Mouse (Mus musculus): ENCODE measurements around the gene Ranbp3.

The Ranbp3 gene

DNA sequence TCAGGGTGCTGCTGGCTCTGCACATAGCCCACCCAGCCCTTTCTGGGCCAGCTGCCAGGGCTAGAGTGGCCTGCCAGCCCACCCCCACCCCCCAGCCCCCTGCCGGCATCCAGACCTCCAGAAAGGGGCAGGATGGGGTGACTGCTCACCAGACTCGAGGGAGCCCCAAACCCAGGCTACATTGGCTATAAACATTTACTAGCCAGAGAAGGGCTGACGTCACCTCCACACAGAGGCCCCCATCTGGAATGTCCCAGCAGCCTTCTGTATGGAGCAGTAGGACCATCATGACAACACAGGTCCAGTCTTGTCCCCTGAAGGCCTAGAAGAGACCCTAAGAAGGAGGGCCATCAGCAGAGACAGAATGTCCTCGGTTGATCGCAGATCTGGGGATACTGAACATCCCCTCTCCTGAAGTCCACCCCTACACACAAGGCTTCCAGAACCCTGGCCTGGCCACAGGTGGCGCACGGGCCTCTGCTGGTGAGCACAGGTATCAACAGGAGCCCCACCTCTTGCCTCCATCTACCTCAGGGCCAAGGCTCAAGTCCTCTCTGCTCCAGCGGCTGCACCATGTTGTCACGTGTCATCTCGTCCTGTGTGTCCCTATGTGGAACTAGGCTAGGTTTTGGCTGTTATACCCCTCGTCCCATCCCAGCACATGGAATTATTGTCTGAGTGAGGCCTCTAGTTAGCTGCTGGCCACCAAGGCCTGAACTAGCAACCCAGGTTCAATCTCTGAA lies 50.5 kb downstream of the Ranbp3 start:
- in situ Hi-C loops (cut with MboI, MseI) = no loop called here

DNA sequence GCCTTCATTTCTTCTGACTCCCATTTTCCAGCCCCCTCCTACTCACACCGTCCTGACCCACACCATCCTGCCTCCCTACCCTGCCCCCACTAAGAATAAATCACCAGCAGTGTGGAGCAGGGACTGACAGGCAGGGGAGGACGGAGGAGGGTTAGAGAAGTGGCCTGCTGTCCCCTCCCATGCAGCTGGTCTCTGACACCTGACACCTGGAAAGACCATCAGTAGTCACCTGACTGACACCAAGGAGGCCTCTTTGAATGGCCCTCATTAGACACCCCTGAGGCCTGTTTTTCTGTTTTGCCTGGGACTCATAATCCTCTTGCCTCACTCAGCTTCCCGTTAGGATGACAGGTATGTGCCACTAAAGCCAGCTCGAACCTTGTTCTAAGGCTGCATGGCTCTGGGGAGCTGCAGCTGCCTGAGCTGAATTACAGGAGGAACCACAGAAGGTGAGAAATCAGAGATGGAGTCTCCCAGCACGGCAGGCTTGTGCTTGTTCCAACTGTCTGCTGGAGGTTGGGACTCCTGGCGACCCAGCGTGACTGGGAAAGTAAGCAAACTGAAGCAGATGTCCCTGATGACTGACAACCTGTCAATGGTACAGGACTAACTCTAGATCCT lies 54.0 kb downstream of the Ranbp3 start:
- in situ Hi-C loops (cut with MboI, MseI) = no loop called here

DNA sequence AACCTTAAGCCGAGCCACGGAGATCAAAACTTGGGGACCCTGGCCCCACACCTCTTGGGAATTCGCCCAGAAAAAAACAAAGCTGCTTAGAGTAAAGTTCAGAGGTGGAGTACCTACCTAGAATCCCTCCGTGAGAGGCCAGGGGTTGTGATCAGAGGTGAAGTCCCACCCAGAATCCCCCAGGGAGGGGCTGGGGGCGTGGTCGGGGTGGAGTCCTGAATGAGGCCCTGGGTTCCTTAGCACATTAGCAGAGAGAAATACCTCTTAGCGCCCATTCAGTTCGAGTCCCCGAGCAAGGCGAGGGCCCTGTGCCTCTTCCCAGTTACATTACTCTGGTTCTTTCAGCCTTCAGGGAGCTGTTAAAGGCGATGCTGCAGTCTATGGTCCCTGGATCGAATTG lies 54.6 kb downstream of the Ranbp3 start:
- in situ Hi-C loops (cut with MboI, MseI) = no loop called here

DNA sequence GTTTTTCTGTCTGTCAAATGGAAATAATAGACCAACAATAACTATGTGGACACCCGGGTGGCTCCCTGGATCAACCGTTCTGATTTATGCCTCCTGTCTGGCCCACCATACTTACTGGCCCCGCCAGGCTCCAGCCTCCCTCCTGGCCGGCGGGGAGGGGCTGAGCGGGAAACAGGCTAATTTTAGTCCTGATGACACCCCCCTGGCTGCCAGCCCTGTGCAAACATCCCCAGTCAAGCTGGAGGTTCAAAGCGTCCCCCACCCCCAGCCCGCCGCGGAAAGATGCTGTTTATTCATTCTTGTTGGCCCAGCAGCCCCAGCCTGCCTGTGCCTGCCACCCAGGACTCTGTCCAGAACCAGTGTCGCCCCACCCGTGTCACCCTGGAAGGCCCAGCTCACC lies 55.0 kb downstream of the Ranbp3 start:
- in situ Hi-C loops (cut with MboI, MseI) = no loop called here

DNA sequence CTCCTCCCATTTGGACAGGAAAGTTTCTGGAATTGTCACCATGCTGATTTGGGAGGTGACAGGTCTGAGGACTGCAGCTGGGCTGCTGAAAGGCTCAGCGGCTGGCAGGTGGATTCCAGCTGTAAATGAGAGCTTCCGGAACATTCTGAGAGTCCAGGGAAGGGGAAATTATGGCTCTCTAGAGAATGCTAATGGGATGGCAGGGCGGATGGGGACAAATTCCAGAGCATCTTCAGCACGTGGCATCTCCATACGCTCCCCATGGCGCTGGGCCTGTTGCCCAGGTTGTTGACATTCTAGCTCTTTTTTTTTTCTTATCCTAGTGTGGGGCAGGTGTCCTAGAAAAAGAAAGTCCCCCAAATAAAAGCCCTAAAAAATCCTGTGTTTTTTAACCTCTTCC lies 56.1 kb downstream of the Ranbp3 start:
- in situ Hi-C loops (cut with MboI, MseI) = no loop called here

DNA sequence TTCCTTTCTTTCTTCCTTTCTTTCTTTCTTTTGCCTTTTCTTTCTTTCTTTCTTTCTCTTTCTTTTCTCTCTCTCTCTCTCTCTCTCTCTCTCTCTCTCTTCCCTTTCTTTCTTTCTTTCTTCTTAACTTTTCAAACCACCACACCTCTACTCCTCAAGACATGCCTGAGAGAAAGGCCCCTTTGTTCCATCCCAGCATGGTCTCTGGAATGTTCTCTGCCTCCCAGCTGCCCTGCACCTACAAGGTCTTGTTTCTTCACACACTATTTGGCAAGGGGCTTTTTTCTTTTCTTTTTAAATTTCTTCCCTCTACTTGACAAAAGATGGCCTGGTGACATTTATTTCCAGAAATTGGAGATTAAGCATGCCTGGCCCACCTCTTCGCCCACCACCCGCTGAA lies 56.6 kb downstream of the Ranbp3 start:
- in situ Hi-C loops (cut with MboI, MseI) = no loop called here

DNA sequence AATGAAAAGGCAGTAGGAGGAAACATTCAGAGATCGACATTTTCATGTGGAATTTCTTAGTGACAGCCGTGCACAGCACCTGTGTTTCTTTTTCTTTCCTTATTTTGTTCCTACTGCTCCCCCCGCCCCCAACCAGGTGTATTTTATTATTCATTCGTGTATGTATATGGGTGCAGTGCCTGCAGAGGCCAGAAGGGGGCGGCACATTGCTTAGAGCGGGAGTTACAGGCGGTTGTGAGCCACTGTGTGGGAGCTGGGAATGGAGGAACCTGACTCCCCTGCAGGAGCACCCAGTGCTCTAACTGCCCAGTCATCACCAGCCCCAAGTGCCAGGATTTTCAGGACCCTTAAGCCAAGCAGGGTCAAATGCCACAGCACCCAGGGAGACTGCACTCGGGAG lies 63.4 kb downstream of the Ranbp3 start:
- in situ Hi-C loops (cut with MboI, MseI) = no loop called here

DNA sequence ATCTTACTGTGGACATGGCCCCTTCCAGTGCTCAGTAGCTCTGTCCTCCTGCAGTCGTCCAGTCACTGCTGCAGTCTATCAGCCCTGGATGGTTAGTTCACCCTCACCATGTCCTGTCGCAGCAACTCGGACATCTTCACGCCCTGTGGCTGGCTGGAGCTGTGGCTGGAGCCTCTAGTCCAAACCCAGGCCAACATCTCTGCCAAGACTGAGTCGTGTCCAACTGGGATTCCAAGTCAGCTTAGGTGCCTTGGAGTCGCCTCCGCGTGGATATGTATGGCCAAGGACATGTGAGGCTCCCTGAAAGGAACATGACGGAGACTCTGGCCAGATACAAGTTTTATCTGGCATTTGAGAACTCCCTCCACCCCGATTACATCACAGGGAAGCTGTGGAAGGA lies 65.1 kb downstream of the Ranbp3 start:
- in situ Hi-C loops (cut with MboI, MseI) = no loop called here

DNA sequence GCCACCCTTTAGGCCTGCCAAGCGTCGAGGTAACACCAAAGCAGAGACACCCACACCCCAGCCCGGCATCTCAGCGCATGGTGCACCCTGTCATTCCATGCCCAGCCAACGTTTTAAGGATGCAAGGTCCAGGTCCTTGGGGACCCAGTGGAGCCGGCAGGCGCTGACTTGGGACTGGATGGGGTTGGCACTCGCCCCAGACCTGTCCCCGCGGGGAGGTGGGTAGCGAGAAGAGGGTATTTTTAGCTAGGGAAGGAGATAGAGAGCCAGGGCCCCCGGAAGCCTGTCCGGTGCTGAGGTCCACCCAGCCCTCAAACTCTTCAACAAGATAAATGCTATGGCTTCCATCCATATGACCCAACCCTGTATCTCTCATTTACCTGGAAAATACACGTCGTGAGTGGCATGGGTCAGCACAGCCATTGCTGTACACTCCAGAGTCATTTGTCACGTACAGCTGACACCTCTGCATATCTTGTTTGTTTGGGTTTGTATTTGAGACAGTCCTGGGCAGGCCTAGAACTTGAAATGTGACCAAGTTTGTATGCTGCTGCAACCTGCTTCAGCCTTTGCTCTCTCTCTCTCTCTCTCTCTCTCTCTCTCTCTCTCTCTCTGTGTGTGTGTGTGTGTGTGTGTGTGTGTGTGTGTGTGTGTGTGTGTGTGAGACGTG lies 67.2 kb downstream of the Ranbp3 start:
- in situ Hi-C loops (cut with MboI, MseI) = no loop called here

DNA sequence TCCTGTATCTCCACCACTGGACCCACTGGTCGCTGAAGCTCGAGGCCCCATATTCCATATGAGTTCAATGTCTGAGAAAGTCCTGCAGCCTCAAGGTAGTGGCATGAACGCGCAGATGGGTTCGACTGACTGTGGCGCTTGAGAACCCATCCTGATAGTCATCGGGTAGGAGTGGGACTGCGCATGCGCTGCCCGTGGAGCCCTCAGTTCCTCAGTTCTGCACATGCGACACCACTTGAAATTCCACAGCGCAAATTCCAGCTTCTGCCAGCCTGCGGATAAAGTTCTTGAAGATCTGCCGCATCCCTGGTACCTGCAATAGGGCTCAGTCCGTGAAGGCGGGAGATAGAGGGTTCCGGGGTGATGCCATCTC lies 67.7 kb downstream of the Ranbp3 start:
- in situ Hi-C loops (cut with MboI, MseI) = no loop called here

DNA sequence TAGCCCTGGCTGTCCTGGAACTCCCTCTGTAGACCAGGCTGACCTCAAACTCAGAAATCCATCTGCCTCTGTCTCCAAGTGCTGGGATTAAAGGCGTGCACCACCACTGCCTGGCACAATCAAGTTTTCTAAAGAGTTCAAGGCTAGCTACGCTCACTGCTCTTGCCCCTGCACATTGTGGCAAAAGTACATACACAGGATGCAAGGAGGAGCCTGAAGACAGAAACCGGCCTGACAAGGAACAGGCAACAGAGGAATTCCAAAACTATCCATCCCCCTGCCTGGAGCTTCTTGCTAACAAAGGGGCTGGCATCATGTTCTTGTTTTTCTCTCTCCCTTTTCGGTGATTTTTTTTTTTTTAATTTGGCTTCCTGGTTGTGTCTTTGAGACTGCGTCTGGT lies 71.1 kb downstream of the Ranbp3 start:
- in situ Hi-C loops (cut with MboI, MseI) = no loop called here

DNA sequence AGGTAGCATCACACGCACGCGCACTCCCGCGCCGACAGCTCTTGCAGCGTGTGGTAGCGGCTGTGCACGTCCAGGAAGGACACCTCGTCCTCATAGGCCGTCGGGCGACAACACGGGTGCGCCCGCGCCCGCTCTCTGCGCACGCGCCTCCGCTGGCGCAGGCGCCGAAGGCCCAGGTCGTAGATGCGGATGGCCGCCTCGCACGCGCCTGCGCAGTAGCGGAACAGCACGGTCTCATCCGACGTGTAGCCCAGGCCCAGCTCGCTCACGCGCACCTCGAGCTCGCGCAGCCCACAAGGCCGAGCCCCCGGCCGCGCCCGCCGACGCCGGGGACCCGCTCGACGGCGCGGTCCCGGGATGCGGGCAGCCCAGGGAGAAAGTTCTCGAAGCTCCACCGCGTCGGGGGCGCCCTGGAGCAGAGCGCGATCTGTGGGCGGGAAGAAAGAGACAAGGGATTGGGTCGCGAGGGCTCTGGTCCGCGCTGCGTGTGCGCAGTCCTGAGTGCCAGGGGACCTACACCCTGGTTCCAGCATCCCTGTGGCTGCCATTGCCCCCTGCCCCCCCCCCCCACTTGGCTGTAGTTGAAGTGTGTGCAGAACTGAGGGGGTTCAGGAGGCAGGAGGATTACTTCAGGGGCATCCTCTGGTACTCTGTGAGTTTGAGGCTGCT lies 78.4 kb downstream of the Ranbp3 start:
- in situ Hi-C loops (cut with MboI, MseI) = no loop called here

DNA sequence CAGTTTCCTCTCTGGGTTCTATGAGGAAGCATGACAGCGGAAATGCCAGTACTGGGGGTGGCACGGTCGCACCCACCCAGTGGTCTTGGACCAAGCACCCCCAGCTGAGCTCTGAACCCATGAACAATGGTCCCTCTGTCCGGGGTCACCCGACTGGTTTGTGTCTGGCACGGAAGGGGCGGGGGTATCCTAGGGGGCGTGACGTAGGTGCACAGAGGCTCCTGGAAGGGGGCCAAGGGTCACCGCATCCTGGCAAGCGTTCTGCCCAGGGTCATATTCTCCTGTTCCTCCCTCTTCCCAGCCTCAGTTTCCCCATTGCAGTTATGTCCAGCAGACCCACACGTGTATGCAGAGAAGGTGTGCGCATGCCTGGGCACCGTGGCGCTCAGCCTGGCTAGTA lies 80.4 kb downstream of the Ranbp3 start:
- in situ Hi-C loops (cut with MboI, MseI) = no loop called here

DNA sequence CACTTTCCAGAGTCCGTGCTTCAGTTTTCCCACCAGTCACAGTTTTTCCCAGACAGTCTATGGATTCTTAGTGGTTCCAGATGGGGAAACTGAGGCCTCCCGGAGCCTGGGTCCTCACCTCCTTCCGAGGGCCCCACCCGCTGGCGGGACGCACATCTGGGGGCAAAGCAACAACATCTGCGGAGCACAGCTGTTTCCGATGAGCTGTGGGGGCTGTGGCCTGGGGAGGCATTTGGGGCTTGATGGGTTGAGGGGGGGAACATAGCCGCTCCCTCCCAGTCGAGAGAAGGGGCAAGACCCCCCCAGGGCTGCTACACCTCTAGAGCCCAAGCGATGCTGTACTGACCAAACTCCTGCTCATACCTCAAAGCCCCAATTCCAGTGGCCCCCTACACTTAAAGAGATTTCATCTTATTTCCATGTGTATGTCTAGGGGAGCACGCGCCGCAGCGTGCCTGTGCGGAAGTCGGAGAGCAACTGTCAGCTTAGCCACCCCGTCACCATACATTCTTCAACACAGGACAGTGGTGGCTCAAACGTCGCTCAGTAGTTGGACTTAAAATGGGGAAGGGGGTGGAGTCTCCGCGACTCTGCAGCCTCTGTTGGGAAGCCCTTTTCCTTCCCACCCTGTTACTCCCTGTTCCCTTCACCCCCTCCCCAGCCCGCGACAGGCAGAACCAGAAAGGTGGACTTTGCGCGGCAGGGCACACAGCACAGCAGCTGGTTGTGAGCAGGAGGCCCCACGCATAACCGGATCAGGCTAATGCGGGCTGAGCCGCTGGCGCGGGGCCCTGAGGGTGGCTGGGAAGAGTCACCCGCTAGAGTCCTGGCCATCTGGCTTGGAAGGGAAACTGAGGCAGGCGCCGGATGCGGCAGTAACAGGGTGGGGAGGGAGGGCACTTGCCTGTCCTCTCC lies 81.4 kb downstream of the Ranbp3 start:
- in situ Hi-C loops (cut with MboI, MseI) = no loop called here

DNA sequence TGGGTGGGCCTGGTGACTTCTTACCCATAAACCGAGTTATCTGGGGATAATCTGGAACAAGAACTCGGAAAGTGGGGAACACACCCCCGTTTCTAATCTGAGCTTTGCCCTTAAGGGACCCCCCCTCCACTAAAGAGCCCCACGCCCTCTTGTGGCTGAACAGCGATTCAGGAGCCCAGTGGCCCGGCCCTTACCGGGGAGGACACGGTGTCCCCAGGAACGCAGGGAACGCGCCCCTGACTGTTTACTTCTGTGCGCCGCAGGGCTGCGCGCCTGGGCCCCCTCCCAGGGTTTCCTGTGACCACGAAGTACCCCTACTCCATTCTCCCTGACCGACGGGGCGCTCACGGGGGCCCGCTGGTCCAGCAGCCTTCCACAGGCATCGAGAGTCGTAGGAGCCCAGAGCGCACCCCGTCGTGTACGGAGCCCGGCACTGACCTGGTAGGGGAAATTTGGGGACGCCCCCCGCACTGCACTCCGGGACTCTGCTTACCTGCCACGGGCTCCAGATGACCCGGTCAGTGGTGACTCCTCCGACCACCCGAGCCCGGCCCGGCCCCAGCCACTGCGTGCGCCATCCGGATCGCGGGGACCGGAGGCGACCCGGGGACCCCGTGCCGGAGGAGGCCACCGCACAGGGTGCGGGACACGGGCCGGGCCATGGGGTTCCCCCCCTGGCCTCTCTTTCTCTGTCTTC lies 83.8 kb downstream of the Ranbp3 start:
- in situ Hi-C loops (cut with MboI, MseI) = no loop called here

DNA sequence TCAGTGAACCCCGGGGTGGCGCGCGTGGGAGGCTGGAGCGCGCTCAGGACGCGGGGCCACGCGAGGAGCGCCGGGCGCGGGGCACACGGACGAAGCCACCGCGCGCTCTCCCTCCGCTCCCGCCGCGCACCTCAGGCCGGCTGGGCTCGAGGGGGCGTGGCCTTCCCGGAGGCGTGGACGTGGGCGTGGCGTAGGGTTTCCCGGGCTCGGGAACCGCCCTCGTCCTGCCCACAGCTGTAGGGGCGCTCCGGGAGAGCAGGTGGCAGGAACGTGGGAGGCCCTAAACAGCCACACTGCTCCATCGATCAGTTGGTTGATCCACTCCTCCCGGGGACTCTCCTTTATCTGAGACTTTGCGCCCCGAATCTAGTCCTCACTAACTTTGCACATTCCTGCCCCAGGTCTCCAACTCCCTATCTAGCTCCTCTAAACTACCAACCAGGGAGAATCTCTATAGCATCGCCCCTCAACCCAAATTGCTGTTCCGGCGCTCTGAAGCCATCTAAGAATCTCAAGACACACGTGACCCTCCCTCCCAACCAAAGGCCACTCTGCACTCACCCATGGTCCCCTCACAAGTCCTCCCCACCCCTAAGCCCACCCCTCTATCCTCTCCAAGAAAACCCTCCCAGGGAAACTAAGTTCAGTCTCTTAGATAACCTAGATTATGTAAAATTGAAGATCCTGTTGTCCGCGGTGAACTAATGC lies 84.5 kb downstream of the Ranbp3 start, which contains the start of gene Nrtn:
Gene Nrtn (minus strand): TSS at position 115 of the 708 bp plus-strand sequence.
- in situ Hi-C loops (cut with MboI, MseI) = no loop called here

DNA sequence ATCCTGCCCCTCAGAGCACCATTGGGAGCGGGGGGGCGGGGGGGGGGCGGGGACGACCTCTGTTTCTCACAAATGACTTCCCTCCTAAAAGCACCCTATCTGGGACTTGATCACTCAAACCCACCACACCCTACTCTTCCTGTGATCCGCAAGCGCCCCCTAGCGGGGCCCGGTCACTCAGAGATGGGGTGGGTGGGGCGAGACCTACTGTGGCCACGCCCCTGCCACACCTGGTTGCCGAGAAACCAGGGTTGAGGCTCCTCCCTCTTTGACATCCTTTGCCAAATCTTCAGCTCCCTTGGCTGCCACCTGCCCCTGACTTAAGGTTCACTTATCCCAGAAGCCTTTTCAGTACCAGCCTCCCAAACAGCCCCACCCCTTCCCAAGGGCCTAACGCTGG lies 85.0 kb downstream of the Ranbp3 start:
- in situ Hi-C loops (cut with MboI, MseI) = no loop called here

DNA sequence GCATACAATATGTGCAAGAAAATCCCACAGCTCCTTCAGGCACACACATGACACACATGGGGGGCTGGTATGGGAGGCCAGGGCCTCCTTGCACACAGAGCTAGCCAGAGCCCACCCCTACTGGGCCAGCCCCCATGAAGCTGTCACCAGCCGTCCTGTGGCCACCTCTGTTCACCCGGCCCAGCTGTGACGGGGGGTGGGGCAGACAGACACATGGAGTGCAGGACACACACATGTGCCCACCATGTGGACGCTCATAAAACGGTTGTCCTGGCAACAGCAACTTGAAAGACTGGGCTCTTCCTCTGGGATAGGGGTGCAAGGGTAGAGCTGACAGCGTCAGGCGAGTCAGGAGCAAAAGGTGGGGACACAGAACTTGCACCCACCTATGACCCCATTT lies 86.2 kb downstream of the Ranbp3 start:
- in situ Hi-C loops (cut with MboI, MseI) = no loop called here

DNA sequence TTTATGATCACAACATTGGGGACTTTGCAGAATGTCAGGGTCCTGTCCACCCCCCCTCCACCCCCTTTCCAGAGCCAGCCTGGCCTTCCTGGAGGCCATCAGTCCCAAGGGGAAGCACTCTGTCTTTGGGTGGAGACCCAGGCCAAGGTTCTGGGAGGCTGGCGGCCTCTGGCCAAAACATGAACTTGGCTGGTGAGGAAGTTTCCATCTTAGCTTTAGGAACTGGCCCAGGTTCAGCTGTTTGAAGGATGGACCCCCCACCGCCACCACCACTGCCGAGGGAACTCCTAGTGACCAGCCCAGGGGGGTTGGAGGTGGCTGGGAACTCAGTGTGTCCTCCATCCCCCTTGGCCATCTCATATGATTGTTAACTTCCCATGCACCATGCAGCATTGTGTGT lies 88.0 kb downstream of the Ranbp3 start:
- in situ Hi-C loops (cut with MboI, MseI) = no loop called here

All from T-helper 1 cell (primary cell).